Mouse (Mus musculus) CH12.LX (cell line): Measurements from ENCODE around the gene Pop4. TPM values are rescaled to one million over a fixed set of nuclear protein-coding genes. Genes with fewer than 3 reads are reported as not detected.
"Not testable (repeated sequence)": the region's sequence is repeated elsewhere in the genome, so short reads cannot be mapped to it uniquely, and the experiment has no call there.

ENCODE experiments used
- DNase-seq: peaks from one replicate; pipeline ENCODE4 v3.0.0-alpha.2; 2013; ENCODE audit errors: extremely low read depth
- H3K27ac ChIP-seq: 2 replicates; pipeline ENCODE4 v1.5.1; 2012; ENCODE audit warnings: low read depth, mild to moderate bottlenecking, control low read depth, moderate library complexity; ENCODE audit not compliant: insufficient read depth
- H3K27me3 ChIP-seq: replicated peaks from 2 replicates; pipeline ENCODE3; 2012; ENCODE audit warnings: inconsistent platforms
- H3K36me3 ChIP-seq, 2 experiments: replicated peaks in 1 of 2; 2 replicates each; pipeline versions ENCODE3 to v1.6.1; 2012; ENCODE audit warnings: inconsistent platforms in 1 of 2, low read length in 1 of 2, mild to moderate bottlenecking in 1 of 2, mixed read lengths in 1 of 2, moderate library complexity in 1 of 2; ENCODE audit not compliant: control insufficient read depth in 1 of 2, insufficient read depth in 1 of 2
- H3K4me1 ChIP-seq, 2 experiments: 2 replicates each; pipeline ENCODE4 v1.6.1; 2012; ENCODE audit warnings: inconsistent platforms in 1 of 2, moderate library complexity in 1 of 2; ENCODE audit not compliant: insufficient read depth in 2 of 2, control insufficient read depth in 1 of 2
- H3K4me2 ChIP-seq: 2 replicates; pipeline ENCODE4 v1.6.1; 2012; ENCODE audit warnings: low read depth, mild to moderate bottlenecking, control low read depth; ENCODE audit not compliant: poor library complexity, insufficient read depth, severe bottlenecking
- H3K4me3 ChIP-seq, 3 experiments: fragments of 150-350 bp in 1 of 3; sonication (generic) in 1 of 3; replicated peaks in 1 of 3; 2 replicates each; pipeline versions ENCODE3 to v1.5.1; 2011 to 2012; ENCODE audit warnings: low read depth in 2 of 3, low read length in 2 of 3, mild to moderate bottlenecking in 2 of 3, moderate library complexity in 2 of 3, control low read depth in 1 of 3, improper control_type of control experiment in 1 of 3, inconsistent platforms in 1 of 3, mixed read lengths in 1 of 3; ENCODE audit not compliant: poor library complexity in 1 of 3
- H3K79me2 ChIP-seq: replicated peaks from 2 replicates; pipeline ENCODE4 v1.6.1; 2012; ENCODE audit warnings: mild to moderate bottlenecking, moderate library complexity; ENCODE audit not compliant: control insufficient read depth, poor library complexity, insufficient read depth, severe bottlenecking; ENCODE audit errors: extremely low read depth
- H3K9ac ChIP-seq: 2 replicates; pipeline ENCODE4 v1.6.1; 2012; ENCODE audit warnings: low read depth, mild to moderate bottlenecking, control low read depth, moderate library complexity; ENCODE audit not compliant: insufficient read depth
- H3K9me3 ChIP-seq: replicated peaks from 2 replicates; pipeline ENCODE3; 2012; ENCODE audit warnings: low read length, inconsistent platforms, mixed read lengths
- BHLHE40 ChIP-seq: IDR thresholded peaks from 2 replicates; pipeline ENCODE4 v1.6.1; 2011; ENCODE audit warnings: mild to moderate bottlenecking, low read depth, low read length, improper control_type of control experiment
- CHD1 ChIP-seq: IDR thresholded peaks from 2 replicates; pipeline ENCODE4 v1.6.1; 2012; ENCODE audit warnings: low read depth, low read length, improper control_type of control experiment, inconsistent platforms
- CTCF ChIP-seq, 2 experiments: IDR thresholded peaks in 1 of 2; conservative IDR thresholded peaks in 1 of 2; 2 replicates each; pipeline ENCODE4 v1.5.1; 2011 to 2012; ENCODE audit warnings: low read depth in 2 of 2, low read length in 2 of 2, improper control_type of control experiment in 1 of 2, inconsistent platforms in 1 of 2, mild to moderate bottlenecking in 1 of 2, moderate library complexity in 1 of 2
- ELF1 ChIP-seq: IDR thresholded peaks from 2 replicates; pipeline ENCODE4 v1.6.1; 2014; ENCODE audit warnings: low read depth, mild to moderate bottlenecking, inconsistent platforms, low read length, improper control_type of control experiment
- EP300 ChIP-seq: IDR thresholded peaks from 2 replicates; pipeline ENCODE4 v1.6.1; 2011; ENCODE audit warnings: low read length, improper control_type of control experiment
- GABPA ChIP-seq: IDR thresholded peaks from 2 replicates; pipeline ENCODE4 v1.6.1; 2012; ENCODE audit warnings: low read depth, low read length, improper control_type of control experiment, inconsistent platforms; ENCODE audit not compliant: insufficient replicate concordance
- HCFC1 ChIP-seq: IDR thresholded peaks from 2 replicates; pipeline ENCODE4 v1.6.1; 2012; ENCODE audit warnings: low read depth, mild to moderate bottlenecking, inconsistent platforms, low read length, improper control_type of control experiment
- IRF4 ChIP-seq: IDR thresholded peaks from 2 replicates; pipeline ENCODE4 v1.6.1; 2014; ENCODE audit warnings: low read depth, mild to moderate bottlenecking, inconsistent platforms, low read length, improper control_type of control experiment
- MAFK ChIP-seq: IDR thresholded peaks from 2 replicates; pipeline ENCODE4 v1.6.1; 2011; ENCODE audit warnings: low read length, improper control_type of control experiment; ENCODE audit not compliant: insufficient replicate concordance
- MYC ChIP-seq: IDR thresholded peaks from 2 replicates; pipeline ENCODE4 v1.6.1; 2011; ENCODE audit warnings: low read depth, mild to moderate bottlenecking, improper control_type of control experiment, low read length
- PAX5 ChIP-seq: IDR thresholded peaks from 2 replicates; pipeline ENCODE4 v1.6.1; 2012; ENCODE audit warnings: low read length, inconsistent platforms, mixed read lengths
- POLR2A ChIP-seq: IDR thresholded peaks from 2 replicates; pipeline ENCODE4 v1.6.1; 2011; ENCODE audit warnings: low read depth, mild to moderate bottlenecking, improper control_type of control experiment, low read length
- POLR2AphosphoS2 ChIP-seq: IDR thresholded peaks from 2 replicates; pipeline ENCODE4 v1.6.1; 2011; ENCODE audit warnings: low read depth, low read length, improper control_type of control experiment
- RCOR1 ChIP-seq: conservative IDR thresholded peaks from 2 replicates; pipeline ENCODE4 v1.6.1; 2012; ENCODE audit warnings: low read depth, mild to moderate bottlenecking, inconsistent platforms, low read length, improper control_type of control experiment
- SMC3 ChIP-seq: IDR thresholded peaks from 2 replicates; pipeline ENCODE4 v1.6.1; 2011; ENCODE audit warnings: low read depth, low read length, improper control_type of control experiment
- ZC3H11A ChIP-seq: IDR thresholded peaks from 2 replicates; pipeline ENCODE4 v1.6.1; 2012; ENCODE audit warnings: low read depth, mild to moderate bottlenecking, inconsistent platforms, low read length, improper control_type of control experiment
- ZMIZ1 ChIP-seq: IDR thresholded peaks from 2 replicates; pipeline ENCODE4 v1.6.1; 2012; ENCODE audit warnings: low read depth, mild to moderate bottlenecking, inconsistent platforms, low read length, improper control_type of control experiment
- ZNF384 ChIP-seq: IDR thresholded peaks from 2 replicates; pipeline ENCODE4 v1.6.1; 2012; ENCODE audit warnings: low read depth, low read length, improper control_type of control experiment, inconsistent platforms
- dilution Hi-C: fragments of 300-500 bp; cut with MboI; formaldehyde crosslinking; loops from 2 replicates; pipeline ENCODE4 v1.14.3; 2020; ENCODE audit warnings: low sequenced_read_pairs; ENCODE audit not compliant: extremely low pct_unique_long_range_greater_than_20kb, extremely low pct_ligation_motif_present
- in situ Hi-C: fragments of 300-500 bp; cut with MboI; formaldehyde crosslinking; loops from 3 replicates; pipeline ENCODE4 v1.14.3; 2019; ENCODE audit warnings: low sequenced_read_pairs, low pct_ligation_motif_present, low pct_unique_long_range_greater_than_20kb, mixed read lengths
- polyA plus RNA-seq: library from polyadenylated mRNA; unstranded; fragments of >175 nt; gene quantifications from 2 replicates; pipeline ENCODE4 v1.2.1, GENCODE M21; 2012; ENCODE audit warnings: low read depth; ENCODE audit not compliant: insufficient read length
- total RNA-seq, 2 experiments: library from RNA; depleted of rRNA; stranded (reverse); fragments of 300-350 nt in 1 of 2; fragments of >200 nt in 1 of 2; gene quantifications; 2 replicates each; pipeline ENCODE4 v1.2.3; 2012 to 2014

The Pop4 gene
- total and polyA plus RNA-seq, 3 experiments: 33.5 to 64.0 (median 50.5) TPM

DNA sequence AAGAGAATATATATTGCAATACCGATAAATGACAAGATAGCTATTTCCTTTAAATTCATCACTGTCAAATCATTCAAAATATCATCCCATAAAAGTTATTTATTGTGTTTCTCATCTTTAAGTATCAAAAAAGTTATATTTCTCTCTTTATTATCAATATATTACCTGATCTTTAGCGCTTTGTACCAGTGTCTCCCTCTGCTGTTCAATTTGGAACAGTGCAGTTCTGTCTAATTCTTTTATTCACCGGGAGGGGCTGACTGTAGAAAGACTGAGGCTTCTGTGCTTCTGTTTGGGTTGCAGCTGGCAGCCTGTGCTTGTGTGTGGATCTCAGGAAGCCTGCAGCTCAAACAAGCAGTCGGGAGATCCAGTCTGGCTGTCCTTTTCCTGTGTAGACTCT, 11.0 kb upstream of the Pop4 start:
- H3K4me2 ChIP-seq, H3K27ac ChIP-seq, H3K4me1 ChIP-seq, dilution Hi-C loops, H3K27me3 ChIP-seq, H3K79me2 ChIP-seq, DNase-seq, in situ Hi-C loops, H3K4me3 ChIP-seq, H3K36me3 ChIP-seq, H3K9ac ChIP-seq, H3K9me3 ChIP-seq: not testable (repeated sequence)

DNA sequence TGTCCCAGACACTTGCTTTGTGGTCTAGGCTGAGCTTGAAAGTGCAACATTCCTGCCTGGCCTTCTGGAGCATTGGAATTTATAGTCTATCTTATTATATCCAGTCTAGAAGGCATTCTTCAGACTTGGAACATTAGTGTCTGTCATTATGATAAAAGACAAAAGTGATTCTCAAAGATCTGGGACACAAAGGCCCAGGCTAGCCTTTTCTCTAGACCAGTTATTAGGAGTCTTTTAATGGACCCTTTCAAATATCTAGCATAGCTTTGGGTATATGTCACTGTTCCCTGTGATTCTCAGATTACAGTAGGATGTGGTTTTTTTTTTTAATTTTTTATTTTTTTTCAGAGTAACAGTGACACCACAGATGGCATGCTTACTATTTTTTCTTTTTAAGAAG, 1.3 kb upstream of the Pop4 start:
- in situ Hi-C loops (no loop called here), dilution Hi-C loops (no loop called here)
- no peak for TF ChIP-seq MYC
- TF ChIP-seq CTCF (conservative IDR thresholded peaks at IDR 0.05 in 1 of 2, IDR thresholded peaks at IDR 0.05 in 1 of 2; ENCODE audit: low read depth in 2 of 2, low read length in 2 of 2): no peak
- TF ChIP-seq MAFK: no peak
- no peak for TF ChIP-seq SMC3
- no peak for TF ChIP-seq ZMIZ1
- TF ChIP-seq EP300: no peak
- TF ChIP-seq BHLHE40: no peak
- no peak for TF ChIP-seq HCFC1
- TF ChIP-seq PAX5: no peak
- no peak for TF ChIP-seq CHD1
- TF ChIP-seq ZNF384: no peak
- TF ChIP-seq POLR2A: no peak
- no peak for TF ChIP-seq ELF1
- no peak for TF ChIP-seq IRF4
- no peak for TF ChIP-seq GABPA
- no peak for TF ChIP-seq ZC3H11A
- no peak for TF ChIP-seq POLR2AphosphoS2
- no peak for TF ChIP-seq RCOR1
- Histone ChIP-seq H3K9ac (no peak overlapping the region), H3K79me2 (peaks cover 20% of the 10 kb centered on the region), H3K27me3 (no peaks in the 10 kb centered on the region), H3K4me3 (no peak overlapping the region), H3K27ac (no peak overlapping the region), H3K36me3 (peaks cover 6 to 15% of the 10 kb centered on the region in 2 experiments), H3K4me2 (no peak overlapping the region), H3K9me3 (no peaks in the 10 kb centered on the region), H3K4me1 (peaks cover 3 to 15% of the 10 kb centered on the region in 2 experiments)
- DNase-seq: no peak
